Mouse (Mus musculus) regulatory T cell (primary cell): ENCODE measurements around the gene Clasp1.
"Not testable (repeated sequence)": the region's sequence is repeated elsewhere in the genome, so short reads cannot be mapped to it uniquely, and the experiment has no call there.

Experiments
- in situ Hi-C: fragments of 300-600 bp; cut with MboI, MseI; formaldehyde crosslinking; loops from one replicate; pipeline ENCODE4 v1.15.1; 2025; ENCODE audit warnings: high pct_unique_total_duplicates

Clasp1 gene

GRCm38 (mm10) chr1:118564561-118564960, 175.7 kb downstream of the Clasp1 start:
- in situ Hi-C loops, result no loop called here

- in situ Hi-C loops, result loop anchor here (5.0 kb wide), 1 partner anchor 185 kb away; no protein-coding TSS in a partner anchor
These were observed 178.8 kb downstream of the Clasp1 start for GRCm38 (mm10) chr1:118567659-118568058.

- in situ Hi-C loops, result no loop called here
These were observed 191.4 kb downstream of the Clasp1 start for GRCm38 (mm10) chr1:118580174-118580702.

- in situ Hi-C loops, result no loop called here
These were observed 192.3 kb downstream of the Clasp1 start for GRCm38 (mm10) chr1:118581179-118581578.

GRCm38 (mm10) chr1:118589721-118590120, 200.9 kb downstream of the Clasp1 start:
- in situ Hi-C loops, result no loop called here

- in situ Hi-C loops, result no loop called here
These were observed 204.1 kb downstream of the Clasp1 start for GRCm38 (mm10) chr1:118592933-118593332.

- in situ Hi-C loops, result no loop called here
These were observed 206.5 kb downstream of the Clasp1 start for GRCm38 (mm10) chr1:118595395-118595794.

GRCm38 (mm10) chr1:118597475-118598213, 208.8 kb downstream of the Clasp1 start:
- in situ Hi-C loops, result no loop called here

- in situ Hi-C loops, result no loop called here
These were observed 209.5 kb downstream of the Clasp1 start for GRCm38 (mm10) chr1:118598339-118598738.

GRCm38 (mm10) chr1:118613631-118614183, 224.8 kb downstream of the Clasp1 start:
- in situ Hi-C loops, result no loop called here

GRCm38 (mm10) chr1:118621055-118621454, 232.2 kb downstream of the Clasp1 start:
- in situ Hi-C loops, result not testable (repeated sequence)

GRCm38 (mm10) chr1:118622857-118623256, 234.0 kb downstream of the Clasp1 start:
- in situ Hi-C loops, result no loop called here

- in situ Hi-C loops, result no loop called here
These were observed 236.6 kb downstream of the Clasp1 start for GRCm38 (mm10) chr1:118625461-118625860.

- in situ Hi-C loops, result no loop called here
These were observed 237.1 kb downstream of the Clasp1 start for GRCm38 (mm10) chr1:118625921-118626320.

- in situ Hi-C loops, result no loop called here
These were observed 237.6 kb downstream of the Clasp1 start for GRCm38 (mm10) chr1:118626452-118626851.

- in situ Hi-C loops, result no loop called here
These were observed 239.1 kb downstream of the Clasp1 start, which contains the start of gene Tfcp2l1 for GRCm38 (mm10) chr1:118627781-118628464. Tfcp2l1 (plus strand) TSS chr1:118627945.

- in situ Hi-C loops, result no loop called here
These were observed 244.6 kb downstream of the Clasp1 start for GRCm38 (mm10) chr1:118633415-118633980.

GRCm38 (mm10) chr1:118642296-118642999, 253.6 kb downstream of the Clasp1 start:
- in situ Hi-C loops, result no loop called here

GRCm38 (mm10) chr1:118643138-118643979, 254.5 kb downstream of the Clasp1 start:
- in situ Hi-C loops, result no loop called here

GRCm38 (mm10) chr1:118645701-118646100, 256.8 kb downstream of the Clasp1 start:
- in situ Hi-C loops, result no loop called here
